Mouse (Mus musculus) ES-Bruce4 (cell line): ENCODE data around the gene Uqcr11.

Experiments used
- CTCF ChIP-seq: IDR thresholded peaks from one replicate; pipeline ENCODE4 v1.8.1; 2011; ENCODE audit warnings: low read depth, low read length
- POLR2A ChIP-seq: IDR thresholded peaks from one replicate; pipeline ENCODE4 v1.8.1; 2011; ENCODE audit warnings: low read length; ENCODE audit not compliant: insufficient read depth

DNA sequence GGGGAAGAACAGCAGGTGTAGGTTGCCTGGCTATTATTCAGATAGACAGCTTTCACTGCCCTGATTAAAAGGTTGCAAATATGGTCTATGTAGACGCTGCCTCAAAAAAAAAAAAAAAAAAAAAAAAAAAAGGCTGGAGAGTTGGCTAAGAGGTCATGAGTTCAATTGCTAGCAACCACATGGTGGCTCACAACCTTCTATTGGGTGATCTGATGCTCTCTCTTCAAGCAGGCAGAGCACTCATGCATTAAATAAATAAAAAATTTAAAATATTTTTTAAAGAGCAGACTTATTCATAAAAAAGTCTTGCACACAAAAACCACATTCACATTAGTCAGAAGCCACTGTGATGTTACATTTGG is 8.5 kb downstream of the Uqcr11 start:
- no peak for TF ChIP-seq CTCF
- TF ChIP-seq POLR2A, result no peak
